Mouse (Mus musculus) cerebellum, adult 9-10 months (tissue): ENCODE measurements at regions not wholly inside any gene's neighbourhood (a gene's known extent, or its start where the extent isn't known, plus 50 kb on each side); places are given as distances from the start of the nearest gene placed in this dataset.

Source experiments
- DNase-seq: peaks from one replicate; pipeline ENCODE4 v3.0.0; 2022

DNA sequence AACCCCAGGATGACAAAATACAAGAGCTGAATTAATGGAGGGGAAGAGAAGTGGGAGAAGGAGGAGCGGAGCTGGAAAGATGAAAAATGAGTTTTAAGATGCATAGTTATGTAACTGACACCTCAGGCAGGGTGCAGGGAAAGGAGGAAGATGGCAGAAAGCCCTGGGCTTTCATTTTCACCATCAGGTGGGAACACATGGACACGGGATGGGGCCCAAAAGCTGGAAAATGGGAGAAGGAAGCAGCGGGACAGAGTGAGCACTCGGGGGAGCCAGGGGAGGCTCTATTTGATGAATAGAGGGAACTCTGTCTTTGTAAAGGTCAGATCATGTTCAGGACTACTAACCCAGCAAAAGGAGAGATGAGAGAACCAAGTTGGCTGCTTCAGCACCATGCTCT lies 516.6 kb upstream of the Tnp1 start:
- peak; percentile 81 for DNase-seq

DNA sequence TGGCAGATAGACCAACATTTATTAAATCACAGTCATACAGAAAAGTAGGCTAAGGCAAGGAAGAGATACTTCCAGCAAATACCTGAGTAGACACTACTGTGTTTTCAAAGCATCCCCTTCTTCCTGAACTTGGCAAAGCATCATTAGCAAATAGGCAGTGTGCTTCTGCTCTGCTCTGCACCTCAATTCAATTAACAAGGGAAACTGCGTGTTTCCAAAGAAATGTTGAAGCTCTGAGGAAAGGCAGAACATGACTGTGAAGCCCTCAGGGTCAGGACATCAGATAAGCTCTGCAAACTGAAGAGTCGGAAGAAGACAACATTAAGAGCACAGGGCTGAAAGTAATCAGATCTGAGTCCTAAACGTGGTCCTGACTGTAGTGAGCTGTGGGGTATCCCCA lies 516.1 kb upstream of the Tnp1 start:
- DNase-seq, result no peak

DNA sequence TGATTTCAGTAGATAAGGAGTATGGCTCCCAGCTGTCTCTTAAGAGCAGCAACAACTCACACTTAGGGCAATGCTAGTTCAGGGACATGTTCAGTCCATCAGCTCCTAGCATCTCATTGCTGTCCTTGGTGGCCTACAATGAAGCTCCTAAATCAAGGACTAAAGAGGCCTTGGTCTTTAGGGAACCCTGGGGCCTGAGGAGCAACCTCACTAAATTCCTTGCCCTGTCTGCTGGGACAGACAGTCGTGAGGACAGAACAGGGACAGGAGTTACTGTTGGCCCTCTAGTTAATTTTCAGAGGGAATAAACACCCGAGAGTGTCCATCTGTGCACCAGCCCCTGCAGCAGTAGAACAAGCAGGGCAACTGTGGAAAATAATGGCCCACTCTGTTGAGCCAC lies 514.6 kb upstream of the Tnp1 start:
- DNase-seq, result no peak

DNA sequence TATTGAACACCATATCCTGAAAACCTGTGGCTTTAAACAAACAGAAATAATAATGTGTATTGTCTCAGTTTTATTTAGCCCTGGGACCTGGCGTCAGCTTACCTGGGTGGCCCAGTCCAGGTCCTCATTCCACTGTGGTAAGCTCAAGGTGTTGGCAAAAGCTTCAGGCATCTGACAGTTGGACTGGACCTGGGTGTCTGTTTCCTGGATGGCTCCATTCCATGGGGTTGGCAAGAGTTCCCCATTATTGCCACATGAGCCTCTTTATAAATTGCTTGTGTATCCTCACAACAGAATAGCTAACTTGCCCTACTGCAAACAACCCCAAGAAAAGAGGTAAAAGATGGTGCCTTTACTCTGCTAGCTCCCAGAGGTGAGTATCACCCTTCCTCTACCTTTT lies 512.9 kb upstream of the Tnp1 start:
- peak; percentile 93 for DNase-seq

DNA sequence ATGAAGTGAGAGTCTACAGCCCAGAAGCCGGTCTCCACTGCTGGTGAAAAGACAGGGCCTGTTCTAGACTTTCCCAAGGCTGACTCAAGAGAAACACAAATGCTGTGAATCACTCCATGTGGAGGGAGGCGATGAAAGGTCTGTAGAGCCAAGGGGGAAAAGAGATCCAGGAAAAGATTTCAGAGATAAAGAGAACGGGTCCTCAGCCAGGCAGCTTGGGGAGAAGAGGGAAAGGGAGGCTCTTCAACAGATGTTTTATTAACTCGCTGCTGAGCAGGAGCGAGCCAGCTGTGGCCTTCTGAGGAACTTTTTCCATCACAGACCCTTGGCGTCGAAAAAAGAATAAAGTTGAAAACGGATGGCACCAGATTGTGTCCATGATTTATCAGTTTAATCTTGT lies 500.7 kb upstream of the Tnp1 start:
- DNase-seq, result no peak

DNA sequence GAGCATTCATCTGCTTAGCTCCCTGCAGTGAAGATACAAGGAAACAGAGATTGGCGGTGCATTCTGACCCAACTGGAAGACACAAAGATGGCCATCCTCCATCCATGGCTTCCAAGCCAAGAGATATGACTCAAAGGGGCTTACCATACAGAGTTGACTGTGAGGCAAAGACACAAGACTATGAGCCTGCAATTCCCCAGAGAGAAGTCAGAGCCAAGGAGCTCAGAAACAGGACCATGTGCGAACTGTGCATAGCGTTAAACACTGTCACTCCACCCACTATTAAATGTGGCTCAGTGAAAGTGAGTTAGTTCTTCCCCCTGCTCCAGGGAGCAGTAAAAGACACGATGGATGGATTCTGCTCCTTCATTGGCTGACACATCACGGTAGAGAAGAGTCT lies 500.1 kb upstream of the Tnp1 start:
- no peak for DNase-seq

DNA sequence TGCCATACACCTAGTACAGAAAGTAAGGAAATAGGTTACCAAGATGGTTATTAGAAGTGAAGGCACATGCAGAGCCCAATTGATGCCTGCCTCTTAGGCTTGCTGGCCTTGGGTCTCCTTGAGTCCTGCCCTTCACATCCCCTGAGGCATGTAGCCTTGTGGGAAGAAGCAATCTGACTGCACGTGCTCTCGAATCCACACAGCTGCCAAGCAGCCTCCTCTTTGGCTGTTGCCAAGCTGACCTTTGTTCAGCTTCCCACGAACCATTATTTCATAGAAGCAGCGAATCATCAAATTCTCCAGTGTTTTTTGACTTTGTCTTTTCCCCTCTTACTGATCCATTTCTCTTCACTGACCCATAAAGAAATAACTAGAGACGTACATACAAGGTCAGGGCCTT lies 498.1 kb upstream of the Tnp1 start:
- no peak for DNase-seq

DNA sequence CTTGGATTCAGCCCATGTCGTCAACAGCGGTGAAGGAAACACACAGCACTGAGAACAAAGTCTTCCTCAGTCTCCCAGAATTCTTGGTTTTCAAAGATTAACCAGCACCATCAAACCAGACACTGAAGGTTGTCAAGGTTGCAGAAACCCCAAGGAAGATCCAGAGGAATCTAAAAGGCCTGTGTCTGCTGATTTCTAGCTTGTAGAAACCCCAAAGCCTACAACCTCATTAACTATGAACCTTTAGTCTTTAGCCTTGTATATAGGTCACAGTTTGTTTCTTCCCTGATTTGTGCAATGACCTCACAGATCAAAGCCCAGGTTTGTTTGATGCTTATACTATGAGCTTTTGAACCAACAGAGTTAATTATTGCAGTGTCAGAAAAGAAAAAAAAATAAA lies 497.1 kb upstream of the Tnp1 start:
- DNase-seq, result no peak

DNA sequence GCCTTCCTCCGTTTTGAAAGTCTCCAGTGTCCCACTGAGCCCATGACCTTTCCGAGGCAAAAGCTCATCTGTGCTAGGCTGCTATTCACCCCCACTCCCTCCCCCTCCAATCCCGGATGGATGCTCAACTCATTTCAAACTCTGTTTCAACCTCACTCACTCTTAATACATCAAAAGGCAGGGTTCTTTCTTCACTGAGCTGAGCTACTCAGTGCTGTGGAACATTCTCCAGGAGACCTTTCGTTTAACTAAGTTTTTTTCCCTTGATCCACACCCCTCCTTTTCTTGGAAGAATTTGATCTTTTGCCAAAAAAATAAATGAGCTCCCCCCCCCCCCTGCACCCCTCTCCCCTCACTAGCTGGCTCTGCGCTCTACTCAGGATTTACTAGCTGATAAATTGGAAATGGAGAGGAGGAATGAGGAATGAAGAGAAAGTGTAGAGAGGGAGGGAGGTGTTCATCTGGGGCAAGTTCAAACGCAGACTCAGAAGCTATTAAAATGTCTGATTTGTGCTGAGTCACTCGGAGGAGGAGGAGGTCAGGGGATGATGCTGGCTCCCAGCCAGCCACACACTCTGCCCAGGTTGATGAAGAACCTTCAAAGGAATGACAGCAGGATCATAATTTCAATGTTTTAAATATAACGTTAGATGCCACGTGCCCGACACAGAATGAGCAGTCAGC lies 491.5 kb upstream of the Tnp1 start:
- DNase-seq, result no peak

DNA sequence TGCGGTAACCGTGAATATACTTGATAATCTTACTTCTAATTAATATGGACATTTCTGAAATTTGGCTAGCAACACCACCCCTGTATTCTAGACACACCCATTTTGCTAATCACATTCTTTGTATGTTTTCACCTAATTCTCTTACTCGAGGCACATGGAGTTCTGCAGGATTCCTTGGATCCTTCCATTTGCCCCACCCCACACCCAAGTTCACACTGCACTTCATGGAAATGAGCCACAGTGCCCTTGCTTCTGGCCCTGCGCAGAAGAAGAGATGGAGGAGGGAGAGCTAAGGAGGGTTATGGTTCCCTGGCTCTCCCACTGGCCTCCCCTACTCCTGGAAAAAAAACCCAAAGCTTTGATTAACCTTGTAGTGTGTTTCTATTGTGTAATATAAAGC lies 487.9 kb upstream of the Tnp1 start:
- no peak for DNase-seq

DNA sequence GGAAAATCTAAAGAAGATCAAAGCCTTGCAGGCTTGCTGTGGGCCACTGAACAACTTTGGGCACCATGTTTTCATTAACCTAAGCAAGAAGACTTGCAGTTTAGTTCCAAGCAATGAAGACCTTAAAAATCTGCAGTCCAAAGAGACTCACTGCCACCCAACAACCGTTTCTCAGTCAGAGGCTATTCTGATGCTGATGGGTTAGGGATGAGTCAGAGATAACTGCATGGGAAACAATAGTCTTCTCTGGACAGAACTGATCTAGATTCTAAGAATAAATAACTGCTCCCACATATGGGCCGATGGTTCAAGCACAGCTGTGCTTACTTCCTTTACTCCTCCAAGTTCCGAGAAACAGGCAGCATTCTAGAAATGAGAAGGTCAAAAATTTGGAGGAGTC lies 485.0 kb upstream of the Tnp1 start:
- no peak for DNase-seq

DNA sequence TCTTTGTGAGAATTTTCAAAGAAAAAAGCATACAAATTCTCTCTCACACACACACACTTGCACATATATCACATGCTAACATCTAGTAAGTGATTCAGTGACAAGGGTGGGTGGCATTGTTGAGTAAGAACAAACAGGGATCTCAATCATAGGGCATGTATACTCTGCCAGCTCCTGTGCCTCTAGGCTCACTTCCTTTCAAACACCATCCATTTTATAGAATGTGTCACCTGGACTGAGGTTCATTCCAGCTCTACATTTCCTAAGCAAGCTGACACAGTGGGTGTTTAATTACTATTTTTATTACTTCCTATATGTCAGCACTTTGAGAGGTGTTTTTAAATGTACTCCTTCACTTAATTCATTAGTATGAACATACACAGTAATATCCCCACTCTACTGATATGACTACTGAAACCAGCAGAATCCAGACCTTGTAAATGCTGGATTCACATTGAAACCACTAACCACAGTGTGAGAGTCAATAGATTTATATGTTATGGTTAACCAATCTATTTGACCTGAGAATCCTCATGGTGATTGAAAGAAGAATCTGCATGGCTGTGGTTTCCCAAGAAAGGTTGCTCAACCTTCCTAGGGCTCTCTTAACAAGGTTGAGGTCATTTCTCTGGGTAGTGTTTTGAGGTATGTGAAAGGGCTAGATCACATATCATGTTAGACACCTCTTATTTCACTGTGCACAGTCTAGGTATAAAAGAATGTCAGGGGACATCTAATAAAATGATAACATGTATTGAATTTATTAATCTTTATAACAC lies 480.5 kb upstream of the Tnp1 start:
- no peak for DNase-seq

DNA sequence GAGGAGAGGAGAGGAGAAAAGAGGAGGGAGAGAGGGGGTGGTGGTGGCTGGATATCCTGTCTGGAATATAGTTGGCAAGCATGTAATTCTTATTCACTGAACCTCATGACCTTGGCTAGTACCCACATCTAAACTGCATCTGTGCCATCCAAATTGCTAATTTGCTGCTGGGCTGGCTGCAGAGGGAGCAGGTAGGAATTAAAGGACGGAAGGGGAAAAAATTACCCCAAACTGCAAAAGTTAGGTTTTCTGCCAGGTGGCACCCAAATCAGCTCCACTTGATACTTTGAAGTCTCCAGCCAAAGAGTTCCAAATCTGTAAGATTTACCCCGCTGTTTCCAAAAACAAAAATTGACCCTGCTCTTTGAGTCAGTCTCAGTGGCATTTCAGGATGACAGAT lies 466.2 kb upstream of the Tnp1 start:
- no peak for DNase-seq

DNA sequence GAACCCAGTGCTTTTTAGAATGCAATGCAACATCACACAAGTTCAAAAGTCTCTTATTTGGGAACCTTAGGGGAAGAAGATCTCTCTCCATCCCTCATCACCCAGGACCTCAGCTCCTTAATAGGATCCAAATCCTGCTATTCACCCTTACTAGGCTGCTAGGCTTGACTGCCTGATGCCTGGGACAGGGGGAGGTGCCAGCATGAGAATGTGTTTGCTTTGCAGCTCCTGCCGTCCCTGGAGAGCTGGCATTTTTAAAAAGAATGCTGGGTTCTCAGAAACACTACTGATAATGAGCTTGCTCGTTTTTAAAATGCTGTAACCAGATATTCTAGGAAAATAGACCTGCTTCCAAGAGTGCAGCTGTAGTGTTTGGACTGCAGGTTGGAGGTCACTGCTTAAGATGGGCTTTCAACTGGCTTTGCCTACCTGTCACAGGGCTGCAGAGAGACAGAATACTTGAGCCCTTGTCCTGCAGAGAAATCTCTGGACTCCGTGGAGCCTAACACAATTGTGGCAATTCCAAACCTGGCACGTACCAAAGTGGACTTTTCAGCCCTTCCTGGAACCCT lies 463.7 kb upstream of the Tnp1 start:
- DNase-seq, result no peak

DNA sequence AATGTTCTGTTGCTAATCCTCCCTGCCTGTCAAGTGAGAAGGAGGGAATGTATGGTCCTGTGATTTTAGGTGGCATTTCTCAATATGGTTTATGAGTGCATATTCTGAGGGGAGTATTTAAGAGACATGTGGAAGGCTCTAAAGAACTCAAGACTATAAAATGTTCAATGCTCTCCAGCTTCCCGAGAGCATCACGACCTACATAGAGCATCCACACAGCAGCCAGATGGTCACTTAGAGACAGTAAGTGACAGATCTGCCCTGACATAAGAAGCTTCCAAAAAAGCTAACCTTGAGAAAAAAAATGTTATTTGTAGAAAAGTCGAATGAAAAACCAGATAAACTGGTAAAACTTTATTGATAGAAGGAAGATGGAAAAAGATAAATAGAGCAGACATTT lies 444.9 kb upstream of the Tnp1 start:
- peak; percentile 21 for DNase-seq

DNA sequence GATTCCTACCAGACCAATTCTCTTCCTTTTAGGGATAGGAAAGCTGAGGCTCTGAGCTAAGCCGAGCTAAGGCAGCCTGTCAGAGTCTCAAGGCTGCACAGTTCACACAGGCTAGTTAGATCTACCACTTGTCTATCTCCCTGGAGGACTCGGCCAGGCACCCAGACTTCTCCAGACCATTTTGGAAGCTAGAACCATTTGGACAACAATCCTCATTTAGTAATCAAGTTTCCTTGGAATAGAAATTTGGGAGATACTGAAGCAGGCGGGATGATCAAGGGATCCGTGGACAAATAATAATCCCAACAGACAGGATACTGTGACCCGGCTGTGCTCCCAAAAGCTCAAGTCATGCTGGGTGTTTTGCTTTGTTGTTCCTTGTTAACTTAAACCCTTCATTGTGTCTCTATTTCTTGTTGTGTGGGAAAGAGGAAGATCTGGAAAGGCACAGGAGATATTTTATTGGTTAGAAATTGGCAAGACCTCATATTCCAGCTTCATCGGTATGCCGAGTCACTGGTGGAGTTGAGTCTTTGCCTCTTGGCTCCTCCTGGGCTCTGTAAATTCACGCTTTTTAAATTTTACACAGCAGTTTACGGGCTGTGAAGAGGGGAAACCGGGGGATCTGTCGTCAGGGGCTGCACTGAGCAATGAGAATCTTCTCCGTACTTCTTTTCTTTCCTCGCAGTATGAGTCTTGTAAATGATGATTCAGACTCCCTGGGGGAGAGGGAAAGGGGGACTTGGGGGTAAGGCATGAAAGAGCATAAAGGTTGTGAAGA lies 444.2 kb upstream of the Tnp1 start:
- no peak for DNase-seq

DNA sequence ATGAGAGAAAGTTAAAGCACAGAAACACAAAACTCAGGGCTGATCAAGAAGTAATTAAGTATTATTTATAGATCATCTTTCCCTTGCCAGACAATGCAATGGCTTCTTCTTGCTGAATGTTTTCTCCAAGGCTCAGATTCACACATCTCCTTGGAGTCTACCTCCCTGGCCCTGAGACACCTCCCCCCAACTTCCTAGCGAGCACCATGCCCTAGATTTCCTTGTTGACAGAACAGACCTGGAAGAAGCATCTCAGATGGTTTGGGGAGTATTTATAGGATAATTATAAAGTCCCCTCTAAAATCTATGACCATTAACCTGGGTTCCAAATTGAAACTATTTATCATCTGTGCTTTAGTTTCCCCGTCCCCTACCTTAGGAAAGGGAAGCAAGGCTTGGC lies 441.6 kb upstream of the Tnp1 start:
- DNase-seq, result no peak

DNA sequence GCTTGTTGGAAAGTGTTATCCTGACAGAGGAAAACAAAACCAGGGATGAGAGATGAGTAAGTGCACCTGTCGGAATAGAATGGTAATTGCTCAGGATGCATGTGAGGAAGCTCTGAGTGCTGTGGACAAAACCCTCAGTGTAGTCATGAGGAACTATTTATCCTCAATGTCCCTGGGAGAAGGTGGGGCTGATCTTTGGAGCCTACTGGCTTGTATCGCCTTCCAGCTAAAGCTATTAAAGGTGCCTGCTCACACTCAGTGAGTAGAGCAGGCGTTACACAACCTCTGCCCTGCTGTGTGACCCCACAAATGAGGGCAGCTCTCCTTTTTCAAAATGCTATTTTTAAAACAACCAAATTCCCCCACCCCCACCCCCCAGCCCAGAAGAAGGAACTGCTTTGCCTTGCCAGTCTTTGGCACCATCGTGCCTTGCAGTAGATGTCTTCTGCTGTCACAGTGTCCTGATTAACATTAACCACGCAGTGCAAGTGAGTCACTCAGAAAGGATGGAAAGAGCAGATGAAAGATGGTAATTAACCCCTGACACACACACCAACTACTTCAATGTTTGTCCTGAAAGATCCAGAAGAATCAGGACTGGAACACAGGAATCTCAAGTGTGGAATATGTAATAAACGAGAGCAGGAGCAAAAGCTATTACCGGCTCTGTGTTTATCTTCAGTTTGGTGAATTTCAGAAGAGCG lies 440.8 kb upstream of the Tnp1 start:
- no peak for DNase-seq

DNA sequence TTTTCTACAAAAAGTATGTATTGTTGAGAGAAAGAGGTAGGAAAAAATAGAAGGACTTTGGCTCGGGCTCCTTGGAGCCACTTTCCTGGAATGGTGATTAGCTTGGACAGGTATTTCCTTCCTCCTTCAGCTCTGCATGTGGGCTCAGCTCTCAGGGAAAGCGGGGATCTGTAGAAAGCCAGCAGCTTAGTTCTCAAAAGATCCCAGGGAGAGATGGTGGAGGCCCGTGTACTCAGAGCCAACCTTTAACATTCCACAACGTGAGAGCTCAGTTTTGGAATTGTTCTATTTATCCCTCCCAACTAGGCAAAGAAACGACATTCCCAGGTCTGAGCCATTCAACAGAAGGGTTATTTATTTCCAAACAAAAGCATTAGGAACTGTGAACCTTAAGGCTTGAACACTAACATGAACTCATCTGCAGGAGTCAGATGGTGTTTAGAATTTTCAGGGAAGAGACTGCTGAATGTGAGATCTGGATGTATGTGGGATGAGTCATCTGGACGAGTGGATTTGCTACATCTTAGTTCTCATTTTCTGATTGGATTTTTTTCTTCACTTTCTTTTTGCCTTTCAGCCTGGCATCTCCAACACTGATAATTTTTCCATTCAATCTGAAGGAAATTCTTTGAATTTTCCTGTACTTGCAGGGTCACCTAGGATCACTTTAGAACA lies 428.6 kb upstream of the Tnp1 start:
- DNase-seq, result no peak

DNA sequence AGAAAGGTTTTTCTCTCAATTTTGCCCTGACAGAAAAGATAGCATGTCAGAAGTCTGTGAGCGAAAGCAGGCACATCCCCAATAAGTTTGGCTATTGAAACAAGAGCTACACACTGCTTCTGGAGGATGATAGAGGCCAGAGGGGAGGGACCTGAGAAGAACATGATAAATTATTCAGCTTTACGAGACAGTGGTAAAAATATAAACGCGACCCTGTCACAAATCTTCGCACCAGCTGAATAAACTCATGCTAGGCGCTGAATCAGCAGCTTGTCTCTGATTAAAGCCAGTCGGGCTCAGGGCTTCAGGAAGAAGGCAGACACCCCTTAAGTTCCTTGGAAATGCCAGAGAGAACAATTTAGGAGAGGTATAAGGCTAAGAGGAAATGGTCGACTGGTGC lies 422.7 kb upstream of the Tnp1 start:
- no peak for DNase-seq

DNA sequence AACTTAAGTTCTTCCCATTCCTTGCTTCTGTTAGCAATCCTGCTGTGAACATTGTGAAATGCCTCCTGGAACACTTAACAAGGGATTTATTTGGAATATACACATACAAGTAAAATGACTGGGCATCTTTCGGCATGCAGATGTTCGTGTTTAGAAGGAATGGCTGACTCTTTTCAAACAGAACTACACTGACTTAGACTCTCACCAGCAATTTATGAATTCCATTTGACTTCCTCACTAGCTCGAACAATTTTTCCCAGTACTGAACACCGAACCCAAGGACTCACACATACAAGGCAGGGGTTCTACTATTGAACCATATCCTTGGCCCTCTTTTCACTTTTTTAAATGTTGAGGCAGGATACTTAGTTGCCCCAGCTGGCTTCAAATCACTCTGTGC lies 412.4 kb upstream of the Tnp1 start:
- no peak for DNase-seq

DNA sequence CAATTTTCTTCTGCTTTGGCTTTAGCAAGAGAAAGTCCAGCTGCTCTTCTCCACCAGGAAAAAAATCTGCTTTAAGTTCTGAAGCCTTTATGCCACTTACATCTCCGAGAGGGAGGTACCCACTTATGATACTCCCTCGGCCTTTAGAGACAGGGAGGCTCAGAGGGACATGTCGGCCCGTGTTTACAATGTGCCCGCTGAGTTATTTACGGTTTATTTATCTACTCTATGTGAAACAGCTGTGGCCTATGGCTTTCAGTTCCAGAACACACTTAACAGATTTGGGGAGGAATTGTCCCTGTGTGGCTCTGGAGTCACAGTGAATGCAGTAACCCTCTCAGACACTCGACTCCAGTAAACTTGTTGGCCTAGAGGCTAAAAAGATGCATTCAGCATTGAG lies 409.3 kb upstream of the Tnp1 start:
- DNase-seq, result no peak

DNA sequence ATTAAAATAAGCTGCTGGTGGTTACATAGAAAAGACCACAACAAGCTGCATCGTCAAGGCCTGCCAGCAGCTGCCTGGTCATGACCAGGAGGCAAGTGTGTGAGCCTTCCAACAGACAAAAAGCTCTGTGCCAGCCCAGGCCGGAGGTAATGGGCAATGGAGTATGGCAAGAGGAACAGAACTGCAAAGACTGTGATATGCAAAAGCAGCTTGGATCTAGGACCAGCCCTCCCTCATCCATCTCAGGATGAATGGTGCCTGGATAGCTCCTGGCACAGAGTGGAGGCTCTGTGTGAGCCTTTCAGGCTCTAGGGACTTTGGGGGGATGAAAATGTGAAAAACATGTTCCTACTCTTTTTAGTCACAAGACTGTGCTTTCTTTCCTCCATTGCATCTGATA lies 402.5 kb upstream of the Tnp1 start:
- DNase-seq, result no peak
